24 mouse cellular contexts compared by ENCODE assay signal in genomic region chr19:16292978-16293377, GRCm38 (mm10).
DNase-seq lines count a peak whose midpoint lies in the region; ATAC-seq lines count a peak whose summit lies in the region.
"Had no signal": no experiment of that assay in that cellular context is flagged by ENCODE, and none has a peak within 500 bp of the region (broad histone marks: within the 10 kb centered on the region; RNA-seq: fewer than 3 reads in every experiment).

No protein-coding gene starts in this region.

- H3K4me3 ChIP-seq in forebrain, embryonic 13.5 days, result no peak overlapping the region
- H3K4me3 ChIP-seq in forebrain, embryonic 16.5 days (replicated peaks; ENCODE audit: low read length), result no peak overlapping the region
- H3K4me3 ChIP-seq in hindbrain, embryonic 16.5 days (ENCODE audit: low read length), result no peak overlapping the region
- no peak overlapping the region for H3K4me3 ChIP-seq in hindbrain, embryonic 11.5 days (ENCODE audit: low read depth, low read length)
- no peak overlapping the region for H3K4me3 ChIP-seq in midbrain, embryonic 15.5 days
- H3K4me3 ChIP-seq in midbrain, embryonic 14.5 days (replicated peaks; ENCODE audit: low read depth, low read length), result no peak overlapping the region
- H3K4me3 ChIP-seq: embryonic facial prominence, embryonic 12.5 days; liver, embryonic 12.5 days; myocyte; neural tube, embryonic 12.5 days had no signal

- H3K4me1 ChIP-seq in forebrain, embryonic 13.5 days, result peaks cover 24% of the 10 kb centered on the region
- H3K4me1 ChIP-seq in forebrain, embryonic 16.5 days (replicated peaks; ENCODE audit: control insufficient read depth, insufficient read depth, low read length), result peaks cover 13% of the 10 kb centered on the region
- peaks cover 14% of the 10 kb centered on the region for H3K4me1 ChIP-seq in hindbrain, embryonic 16.5 days (ENCODE audit: control insufficient read depth, insufficient read depth, low read depth, low read length)
- H3K4me1 ChIP-seq in hindbrain, embryonic 11.5 days (replicated peaks; ENCODE audit: control insufficient read depth, insufficient read depth, low read length), result no peaks in the 10 kb centered on the region
- peaks cover 21% of the 10 kb centered on the region for H3K4me1 ChIP-seq in midbrain, embryonic 15.5 days
- peaks cover 22% of the 10 kb centered on the region for H3K4me1 ChIP-seq in midbrain, embryonic 14.5 days (ENCODE audit: control insufficient read depth, insufficient read depth, low read length)
- H3K4me1 ChIP-seq: embryonic facial prominence, embryonic 12.5 days had no signal

- no peak overlapping the region for H3K4me2 ChIP-seq in forebrain, embryonic 13.5 days
- H3K4me2 ChIP-seq in forebrain, embryonic 16.5 days (ENCODE audit: low read length), result no peak overlapping the region
- H3K4me2 ChIP-seq in hindbrain, embryonic 16.5 days (ENCODE audit: low read length), result no peak overlapping the region
- H3K4me2 ChIP-seq in hindbrain, embryonic 11.5 days (replicated peaks; ENCODE audit: low read depth, low read length), result no peak overlapping the region
- no peak overlapping the region for H3K4me2 ChIP-seq in midbrain, embryonic 15.5 days
- no peak overlapping the region for H3K4me2 ChIP-seq in midbrain, embryonic 14.5 days (ENCODE audit: low read length)
- H3K4me2 ChIP-seq: embryonic facial prominence, embryonic 12.5 days; liver, embryonic 12.5 days; neural tube, embryonic 12.5 days had no signal

- peak overlapping the region; percentile 7; the same call in 1 of the 2 replicates for H3K27ac ChIP-seq in forebrain, embryonic 13.5 days
- no peak overlapping the region for H3K27ac ChIP-seq in forebrain, embryonic 16.5 days (ENCODE audit: low read length)
- H3K27ac ChIP-seq in hindbrain, embryonic 16.5 days (ENCODE audit: low read depth, low read length), result no peak overlapping the region
- H3K27ac ChIP-seq in hindbrain, embryonic 11.5 days (ENCODE audit: low read depth, low read length), result no peak overlapping the region
- peak overlapping the region; percentile 17 for H3K27ac ChIP-seq in midbrain, embryonic 15.5 days
- H3K27ac ChIP-seq in midbrain, embryonic 14.5 days (replicated peaks; ENCODE audit: low read depth, low read length), result no peak overlapping the region; the same call in 1 of the 2 replicates
- H3K27ac ChIP-seq: embryonic facial prominence, embryonic 12.5 days; liver, embryonic 12.5 days had no signal

- no peak for DNase-seq in hindbrain, embryonic 11.5 days (ENCODE audit: low spot score)
- DNase-seq in midbrain, embryonic 14.5 days, result no peak
- peak; percentile 36 for DNase-seq in telencephalon, adult 2 months (ENCODE audit: low read depth, low spot score)
- DNase-seq: adrenal gland, postnatal 10 days; cerebellum, adult 11-12 months; cerebellum, adult 9-11 months; embryo, embryonic 11 days; gastrocnemius, postnatal 10 days; heart, postnatal 14 days; kidney, postnatal 14 days; left cerebral cortex, postnatal 4 days; liver, postnatal 0 days; lung, postnatal 36 days; thymus, postnatal 4 days had no signal

- no peak overlapping the region for H3K9ac ChIP-seq in forebrain, embryonic 13.5 days
- H3K9ac ChIP-seq in forebrain, embryonic 16.5 days (replicated peaks; ENCODE audit: low read depth, low read length), result no peak overlapping the region
- no peak overlapping the region for H3K9ac ChIP-seq in hindbrain, embryonic 16.5 days (ENCODE audit: low read depth, low read length)
- H3K9ac ChIP-seq in hindbrain, embryonic 11.5 days (ENCODE audit: low read depth, low read length), result no peak overlapping the region
- H3K9ac ChIP-seq in midbrain, embryonic 15.5 days, result no peak overlapping the region
- no peak overlapping the region for H3K9ac ChIP-seq in midbrain, embryonic 14.5 days (replicated peaks; ENCODE audit: low read length)
- H3K9ac ChIP-seq: embryonic facial prominence, embryonic 12.5 days; liver, embryonic 12.5 days; liver, postnatal 0 days; neural tube, embryonic 12.5 days had no signal

- H3K27me3 ChIP-seq in forebrain, embryonic 13.5 days, result no peaks in the 10 kb centered on the region
- no peaks in the 10 kb centered on the region for H3K27me3 ChIP-seq in forebrain, embryonic 16.5 days (replicated peaks; ENCODE audit: control insufficient read depth, insufficient read depth, low read length)
- no peaks in the 10 kb centered on the region for H3K27me3 ChIP-seq in hindbrain, embryonic 16.5 days (replicated peaks; ENCODE audit: control insufficient read depth, insufficient read depth, low read length)
- no peaks in the 10 kb centered on the region for H3K27me3 ChIP-seq in hindbrain, embryonic 11.5 days (ENCODE audit: control insufficient read depth, insufficient read depth, low read length)
- H3K27me3 ChIP-seq in midbrain, embryonic 15.5 days (replicated peaks), result no peaks in the 10 kb centered on the region
- H3K27me3 ChIP-seq in midbrain, embryonic 14.5 days (ENCODE audit: control insufficient read depth, insufficient read depth, low read length), result no peaks in the 10 kb centered on the region
- H3K27me3 ChIP-seq: embryonic facial prominence, embryonic 12.5 days; liver, embryonic 12.5 days; neural tube, embryonic 12.5 days; Patski had no signal

- WGBS in forebrain, embryonic 13.5 days, result 83% methylated on average over 1 of the region's 1 CpGs
- WGBS in forebrain, embryonic 16.5 days, result 79% methylated on average over 1 of the region's 1 CpGs
- WGBS in hindbrain, embryonic 16.5 days, result 88% methylated on average over 1 of the region's 1 CpGs
- WGBS in hindbrain, embryonic 11.5 days, result 94% methylated on average over 1 of the region's 1 CpGs
- WGBS in midbrain, embryonic 15.5 days, result 93% methylated on average over 1 of the region's 1 CpGs
- 85% methylated on average over 1 of the region's 1 CpGs for WGBS in midbrain, embryonic 14.5 days

- H3K36me3 ChIP-seq in forebrain, embryonic 13.5 days (ENCODE audit: poor library complexity, severe bottlenecking), result no peaks in the 10 kb centered on the region
- H3K36me3 ChIP-seq in forebrain, embryonic 16.5 days (ENCODE audit: control insufficient read depth, insufficient read depth), result no peaks in the 10 kb centered on the region
- no peaks in the 10 kb centered on the region for H3K36me3 ChIP-seq in hindbrain, embryonic 16.5 days (ENCODE audit: control insufficient read depth, insufficient read depth, low read length)
- no peaks in the 10 kb centered on the region for H3K36me3 ChIP-seq in hindbrain, embryonic 11.5 days (ENCODE audit: control insufficient read depth, insufficient read depth, low read length)
- no peaks in the 10 kb centered on the region for H3K36me3 ChIP-seq in midbrain, embryonic 15.5 days (replicated peaks)
- H3K36me3 ChIP-seq in midbrain, embryonic 14.5 days (ENCODE audit: control insufficient read depth, insufficient read depth, low read length), result no peaks in the 10 kb centered on the region
- H3K36me3 ChIP-seq: embryonic facial prominence, embryonic 12.5 days; liver, embryonic 12.5 days; neural tube, embryonic 12.5 days had no signal

- H3K9me3 ChIP-seq in forebrain, embryonic 13.5 days (replicated peaks), result no peaks in the 10 kb centered on the region
- no peaks in the 10 kb centered on the region for H3K9me3 ChIP-seq in forebrain, embryonic 16.5 days (ENCODE audit: control insufficient read depth, low read length)
- no peaks in the 10 kb centered on the region for H3K9me3 ChIP-seq in hindbrain, embryonic 16.5 days (ENCODE audit: control insufficient read depth, low read length)
- no peaks in the 10 kb centered on the region for H3K9me3 ChIP-seq in hindbrain, embryonic 11.5 days (ENCODE audit: control insufficient read depth, low read length)
- H3K9me3 ChIP-seq in midbrain, embryonic 15.5 days, result no peaks in the 10 kb centered on the region
- no peaks in the 10 kb centered on the region for H3K9me3 ChIP-seq in midbrain, embryonic 14.5 days (ENCODE audit: control insufficient read depth, low read length)
- H3K9me3 ChIP-seq: embryonic facial prominence, embryonic 12.5 days; liver, embryonic 12.5 days; neural tube, embryonic 12.5 days had no signal

- ATAC-seq in forebrain, embryonic 13.5 days, result no peak
- no peak for ATAC-seq in forebrain, embryonic 16.5 days
- ATAC-seq in hindbrain, embryonic 16.5 days, result peak; percentile 34; the same call in 1 of the 2 replicates
- ATAC-seq in hindbrain, embryonic 11.5 days (ENCODE audit: low FRiP score), result no peak
- no peak for ATAC-seq in midbrain, embryonic 15.5 days (replicated peaks)
- no peak for ATAC-seq in midbrain, embryonic 14.5 days (ENCODE audit: low FRiP score, low TSS enrichment)
- ATAC-seq: intestine, embryonic 16.5 days; liver, embryonic 12.5 days; liver, postnatal 0 days had no signal

Comparison
In these comparisons a context has a peak if more than half of its experiments do, and no peak if none do; other contexts are left out.
1. H3K27ac ChIP-seq: peak in forebrain, embryonic 13.5 days (single experiment) and midbrain, embryonic 15.5 days (single experiment); none in forebrain, embryonic 16.5 days (single experiment), hindbrain, embryonic 16.5 days (single experiment), hindbrain, embryonic 11.5 days (single experiment) and midbrain, embryonic 14.5 days (single experiment).